Mouse (Mus musculus) heart, embryonic 16.5 days (tissue): ENCODE measurements around the gene Pappa. TPM values are rescaled to one million over a fixed set of nuclear protein-coding genes. Genes with fewer than 3 reads are reported as not detected.

Source experiments
- ATAC-seq: fragments of 200-750 bp; cut with Nextera tagmentation; replicated peaks from 2 replicates; pipeline ENCODE4 v1.8.0; 2017; ENCODE audit warnings: moderate number of reproducible peaks; ENCODE audit not compliant: insufficient read depth, low FRiP score; ENCODE audit errors: extremely low read depth
- H3K27ac ChIP-seq: fragments of 300-500 bp; sonication (generic); 2 replicates; pipeline ENCODE4 v1.5.1; 2014; ENCODE audit warnings: mild to moderate bottlenecking, low read length, control low read depth, moderate library complexity
- H3K27me3 ChIP-seq: fragments of 300-500 bp; sonication (generic); 2 replicates; pipeline ENCODE4 v1.6.1; 2014; ENCODE audit warnings: low read length, mixed read lengths; ENCODE audit not compliant: control insufficient read depth, insufficient read depth
- H3K36me3 ChIP-seq: fragments of 300-500 bp; sonication (generic); 2 replicates; pipeline ENCODE4 v1.6.1; 2014; ENCODE audit not compliant: control insufficient read depth, insufficient read depth
- H3K4me1 ChIP-seq: fragments of 300-500 bp; sonication (generic); 2 replicates; pipeline ENCODE4 v1.6.1; 2014; ENCODE audit warnings: low read length, mixed read lengths; ENCODE audit not compliant: control insufficient read depth, insufficient read depth
- H3K4me2 ChIP-seq: fragments of 300-500 bp; sonication (generic); 2 replicates; pipeline ENCODE4 v1.6.1; 2014; ENCODE audit warnings: low read depth, mild to moderate bottlenecking, control low read depth, low read length
- H3K4me3 ChIP-seq: fragments of 300-500 bp; sonication (generic); 2 replicates; pipeline ENCODE4 v1.5.1; 2014; ENCODE audit warnings: mild to moderate bottlenecking, control low read depth, low read length
- H3K9ac ChIP-seq: fragments of 300-500 bp; sonication (generic); 2 replicates; pipeline ENCODE4 v1.6.1; 2014; ENCODE audit warnings: low read length, control low read depth
- H3K9me3 ChIP-seq: fragments of 300-500 bp; sonication (generic); replicated peaks from 2 replicates; pipeline ENCODE4 v1.6.1; 2016; ENCODE audit warnings: low read length; ENCODE audit not compliant: control insufficient read depth
- WGBS: fragments of 180-500 bp; shearing (Covaris S2); extraction: QIAGEN DNeasy Blood & Tissue Kit; methylation state at CpG from one replicate; pipeline ENCODE4 v1.1.7; 2014; 5-methylcytosine and 5-hydroxymethylcytosine counted together
- polyA plus RNA-seq: library from polyadenylated mRNA; unstranded; fragments of >200 nt; fragmentation: Nextera tagmentation; extraction: Ambion mirVana; gene quantifications from 2 replicates; pipeline ENCODE4 v1.2.1, GENCODE M21; 2015

Pappa gene
- polyA plus RNA-seq, 1 experiment from 2014 or later, result 0.35 TPM

- no peaks in the 10 kb centered on the region for H3K4me1 ChIP-seq
- H3K4me3 ChIP-seq, result no peak overlapping the region
- H3K9me3 ChIP-seq, result no peaks in the 10 kb centered on the region
- no peak overlapping the region for H3K27ac ChIP-seq
- no peak overlapping the region for H3K9ac ChIP-seq
- no peaks in the 10 kb centered on the region for H3K36me3 ChIP-seq
- 68% methylated on average over 7 of the region's 7 CpGs for WGBS
- no peak overlapping the region for H3K4me2 ChIP-seq
- no peaks in the 10 kb centered on the region for H3K27me3 ChIP-seq
- no peak for ATAC-seq
These were observed 172.5 kb downstream of the Pappa start for GRCm38 (mm10) chr4:65296356-65296967.

- H3K4me3 ChIP-seq, result no peak overlapping the region
- ATAC-seq, result no peak
- H3K4me1 ChIP-seq, result no peaks in the 10 kb centered on the region
- no peaks in the 10 kb centered on the region for H3K9me3 ChIP-seq
- WGBS, result 65% methylated on average over 13 of the region's 13 CpGs
- H3K27me3 ChIP-seq, result no peaks in the 10 kb centered on the region
- no peak overlapping the region for H3K27ac ChIP-seq
- no peak overlapping the region for H3K4me2 ChIP-seq
- no peaks in the 10 kb centered on the region for H3K36me3 ChIP-seq
- H3K9ac ChIP-seq, result no peak overlapping the region
These were observed 173.1 kb downstream of the Pappa start for GRCm38 (mm10) chr4:65296968-65297499.

- no peaks in the 10 kb centered on the region for H3K27me3 ChIP-seq
- WGBS, result 80% methylated on average over 9 of the region's 9 CpGs
- H3K4me1 ChIP-seq, result no peaks in the 10 kb centered on the region
- no peaks in the 10 kb centered on the region for H3K36me3 ChIP-seq
- no peak for ATAC-seq
- H3K4me2 ChIP-seq, result no peak overlapping the region
- no peak overlapping the region for H3K9ac ChIP-seq
- H3K9me3 ChIP-seq, result no peaks in the 10 kb centered on the region
- H3K27ac ChIP-seq, result no peak overlapping the region
- H3K4me3 ChIP-seq, result no peak overlapping the region
These were observed 174.5 kb downstream of the Pappa start for GRCm38 (mm10) chr4:65298212-65299181.

- WGBS, result 75% methylated on average over 1 of the region's 1 CpGs
- Histone ChIP-seq H3K27ac (no peak overlapping the region), H3K4me2 (no peak overlapping the region), H3K27me3 (no peaks in the 10 kb centered on the region), H3K9ac (no peak overlapping the region), H3K4me3 (no peak overlapping the region), H3K4me1 (no peaks in the 10 kb centered on the region), H3K36me3 (no peaks in the 10 kb centered on the region), H3K9me3 (no peaks in the 10 kb centered on the region)
- ATAC-seq, result no peak
These were observed 175.4 kb downstream of the Pappa start for GRCm38 (mm10) chr4:65299365-65299764.

GRCm38 (mm10) chr4:65300431-65300830, 176.5 kb downstream of the Pappa start:
- ATAC-seq, result no peak
- Histone ChIP-seq H3K9me3 (no peaks in the 10 kb centered on the region), H3K4me2 (no peak overlapping the region), H3K27ac (no peak overlapping the region), H3K4me3 (no peak overlapping the region), H3K27me3 (no peaks in the 10 kb centered on the region), H3K9ac (no peak overlapping the region), H3K4me1 (no peaks in the 10 kb centered on the region), H3K36me3 (no peaks in the 10 kb centered on the region)
- 76% methylated on average over 3 of the region's 3 CpGs for WGBS

GRCm38 (mm10) chr4:65302666-65303065, 178.7 kb downstream of the Pappa start:
- H3K27ac ChIP-seq, result no peak overlapping the region
- 67% methylated on average over 3 of the region's 3 CpGs for WGBS
- no peaks in the 10 kb centered on the region for H3K4me1 ChIP-seq
- no peaks in the 10 kb centered on the region for H3K27me3 ChIP-seq
- no peaks in the 10 kb centered on the region for H3K36me3 ChIP-seq
- no peak overlapping the region for H3K9ac ChIP-seq
- H3K4me3 ChIP-seq, result no peak overlapping the region
- no peak for ATAC-seq
- H3K4me2 ChIP-seq, result no peak overlapping the region
- H3K9me3 ChIP-seq, result no peaks in the 10 kb centered on the region

GRCm38 (mm10) chr4:65317877-65318525, 194.0 kb downstream of the Pappa start:
- WGBS, result 53% methylated on average over 10 of the region's 10 CpGs
- no peaks in the 10 kb centered on the region for H3K9me3 ChIP-seq
- no peaks in the 10 kb centered on the region for H3K27me3 ChIP-seq
- no peaks in the 10 kb centered on the region for H3K36me3 ChIP-seq
- no peak overlapping the region for H3K4me3 ChIP-seq
- no peak overlapping the region for H3K27ac ChIP-seq
- H3K4me2 ChIP-seq, result no peak overlapping the region
- no peak for ATAC-seq
- no peak overlapping the region for H3K9ac ChIP-seq
- no peaks in the 10 kb centered on the region for H3K4me1 ChIP-seq

GRCm38 (mm10) chr4:65321340-65321739, 197.4 kb downstream of the Pappa start:
- H3K36me3 ChIP-seq, result no peaks in the 10 kb centered on the region
- H3K27ac ChIP-seq, result no peak overlapping the region
- H3K9me3 ChIP-seq, result no peaks in the 10 kb centered on the region
- no peak for ATAC-seq
- no peak overlapping the region for H3K4me3 ChIP-seq
- H3K27me3 ChIP-seq, result no peaks in the 10 kb centered on the region
- WGBS, result 82% methylated on average over 4 of the region's 4 CpGs
- no peak overlapping the region for H3K4me2 ChIP-seq
- no peak overlapping the region for H3K9ac ChIP-seq
- H3K4me1 ChIP-seq, result no peaks in the 10 kb centered on the region
